Mouse (Mus musculus) thymus, postnatal 36 days (tissue): ENCODE measurements around the gene Hoxa5.
A peak's percentile ranks its signal among the peaks of the same experiment; 100 is the strongest.

Experiments used
- DNase-seq, 2 experiments: peaks; one replicate each; pipeline ENCODE4 v3.0.0; 2022; ENCODE audit warnings: mixed read lengths in 2 of 2

Gene Hoxa5

GRCm38 (mm10) chr6:52225612-52226568 lies 21.5 kb upstream of the Hoxa5 start:
- peak in 1 of 2 experiments; percentile 7 for DNase-seq

DNA sequence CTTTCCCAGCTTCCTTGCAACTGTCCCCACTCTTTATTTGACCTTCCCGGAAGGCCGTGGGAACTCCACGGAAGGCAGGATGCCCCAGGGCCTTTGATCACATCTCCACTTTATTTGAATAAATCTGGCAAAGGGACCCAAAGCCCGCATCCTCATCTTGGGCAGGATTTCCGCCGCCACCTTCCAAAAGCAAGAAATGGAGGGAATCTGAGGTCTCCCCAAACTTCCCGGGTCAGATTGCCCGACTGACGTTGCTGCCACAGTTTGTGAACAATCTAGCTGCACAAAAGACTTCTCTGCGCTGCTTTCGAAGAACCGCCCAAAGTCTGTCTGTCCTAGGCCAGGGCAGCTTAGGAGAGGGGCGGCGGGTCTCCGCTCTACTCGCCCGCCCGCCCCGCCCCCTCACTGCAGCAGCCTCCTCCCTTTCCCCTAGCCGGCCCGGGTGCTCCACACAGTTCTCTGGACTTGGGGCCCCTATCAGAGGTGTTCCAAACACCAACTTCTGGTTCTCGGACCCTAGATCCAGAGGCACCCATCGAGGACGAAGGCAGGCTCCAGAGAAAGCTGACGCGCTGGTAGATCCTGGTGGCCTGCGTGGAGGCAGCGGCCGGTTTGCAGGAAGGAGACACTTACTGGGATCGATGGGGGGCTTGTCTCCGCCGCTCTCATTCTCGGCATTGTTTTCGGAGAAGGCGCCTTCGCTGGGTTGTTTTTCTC lies 20.7 kb upstream of the Hoxa5 start:
- peak in 1 of 2 experiments; percentile 4 for DNase-seq

GRCm38 (mm10) chr6:52223939-52224760 lies 19.8 kb upstream of the Hoxa5 start:
- peak in 1 of 2 experiments; percentile 4 for DNase-seq

DNA sequence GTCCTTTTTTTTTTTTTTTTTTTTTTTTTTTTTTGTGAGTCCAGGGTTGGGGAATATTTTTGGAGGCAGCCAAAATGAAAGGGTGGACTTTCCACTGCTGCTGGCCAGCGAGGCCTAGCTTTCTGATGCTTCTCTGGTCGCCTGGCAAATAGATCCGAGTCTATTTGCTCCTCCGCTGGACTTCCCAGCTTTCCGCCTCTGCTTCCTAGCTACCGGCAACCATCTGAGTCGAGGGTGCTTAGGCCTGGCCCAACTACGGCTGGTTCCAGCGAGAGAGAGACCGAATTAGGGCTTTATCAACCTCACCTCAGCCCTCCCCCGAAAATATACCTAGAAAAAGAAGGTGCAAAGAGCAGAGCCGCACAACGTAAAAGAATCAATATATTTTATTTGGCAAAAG lies 18.3 kb upstream of the Hoxa5 start:
- DNase-seq: peak in 1 of 2 experiments; percentile 1

DNA sequence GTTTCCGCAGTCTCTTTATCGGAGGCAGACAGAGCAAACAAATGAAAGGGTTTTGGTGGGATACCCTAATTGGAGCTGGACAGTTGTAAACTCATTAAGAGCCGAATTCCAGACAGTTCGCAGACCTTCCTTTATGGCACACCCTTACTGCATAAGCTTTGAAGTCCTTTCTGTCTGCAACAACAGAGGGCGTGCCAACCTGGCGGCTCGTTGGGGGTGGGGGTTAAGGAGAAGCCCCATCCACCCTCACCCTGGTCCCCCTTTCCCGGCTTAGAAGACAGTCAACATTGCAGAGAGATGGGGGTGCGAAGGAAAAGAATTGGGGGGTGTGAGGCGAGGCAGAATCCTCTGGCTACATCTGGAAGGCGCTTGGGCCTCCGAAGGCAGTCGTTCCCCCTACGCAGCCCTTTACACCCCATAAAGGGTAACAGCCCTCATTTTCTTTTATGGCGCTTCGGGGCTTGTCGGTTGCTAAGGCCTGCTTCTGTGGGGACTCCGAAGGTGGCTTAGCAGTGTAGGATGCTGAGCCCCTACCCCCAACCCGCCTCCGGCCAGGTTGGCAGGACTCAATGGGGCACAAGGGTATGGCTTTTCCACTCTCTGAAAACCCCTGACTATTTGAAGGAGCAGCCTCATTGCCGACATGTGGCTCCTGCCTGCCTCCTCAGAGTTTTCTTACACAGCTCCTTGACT lies 17.8 kb upstream of the Hoxa5 start:
- peak in 1 of 2 experiments; percentile 31 for DNase-seq

DNA sequence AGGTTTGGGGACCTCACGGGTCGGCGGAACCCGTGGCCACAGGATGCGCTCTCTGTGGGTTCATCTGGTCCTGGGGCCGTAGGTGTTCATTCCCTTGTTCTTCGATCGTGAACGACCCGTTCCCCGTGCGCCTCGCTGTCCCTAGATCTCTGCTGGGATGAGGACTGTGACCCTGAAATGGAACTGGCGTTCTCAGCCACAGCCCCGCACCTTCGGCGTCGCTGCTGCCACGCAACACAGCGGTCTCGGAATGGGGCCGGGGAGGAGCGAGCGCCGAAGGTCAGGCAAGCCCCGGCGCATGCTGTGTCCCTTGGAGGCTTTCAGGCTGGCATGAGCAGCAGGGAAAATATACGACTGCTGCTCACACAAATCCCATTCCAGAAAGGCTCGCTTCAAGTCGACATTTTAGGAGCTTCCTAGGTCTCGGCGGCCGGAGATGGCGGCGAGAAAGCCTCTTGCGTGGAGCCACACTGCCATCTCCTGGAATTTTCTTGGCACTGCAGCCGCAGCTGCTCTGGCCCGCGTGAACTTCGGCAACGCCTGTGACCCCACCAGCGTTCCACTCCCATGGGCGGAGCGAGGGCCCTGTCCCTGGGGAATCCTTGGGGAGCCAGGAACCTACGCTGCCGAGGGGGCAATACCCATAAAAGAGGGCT lies 17.1 kb upstream of the Hoxa5 start, which contains the start of gene Hoxa7:
TSS of gene Hoxa7 (minus strand) at position 518 of the 656 bp plus-strand sequence.
- DNase-seq: peak; percentile 76 to 78

DNA sequence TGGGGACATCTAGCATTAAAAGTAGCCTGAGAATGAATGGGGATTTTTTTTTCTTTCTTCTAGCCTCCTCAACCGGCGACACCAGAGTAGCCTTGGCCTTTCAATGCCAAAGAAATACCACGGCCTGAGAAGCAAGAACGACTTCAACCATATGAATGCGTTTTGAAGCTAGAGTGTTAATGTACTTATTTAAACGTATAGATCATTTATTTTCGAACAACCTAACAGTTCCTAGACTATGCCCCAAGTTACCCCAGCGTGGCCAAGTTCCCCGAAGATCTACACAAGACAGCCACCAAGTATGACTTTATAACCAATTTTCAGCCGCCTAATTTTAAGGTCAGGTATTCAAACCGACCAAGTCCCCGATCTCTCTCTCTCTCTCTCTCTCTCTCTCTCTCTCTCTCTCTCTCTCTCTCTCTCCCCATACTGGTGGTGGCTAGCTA lies 16.5 kb upstream of the Hoxa5 start:
- DNase-seq: no peak

GRCm38 (mm10) chr6:52220003-52220864 lies 15.8 kb upstream of the Hoxa5 start:
- DNase-seq: no peak

GRCm38 (mm10) chr6:52219234-52219942 lies 15.0 kb upstream of the Hoxa5 start:
- no peak for DNase-seq

DNA sequence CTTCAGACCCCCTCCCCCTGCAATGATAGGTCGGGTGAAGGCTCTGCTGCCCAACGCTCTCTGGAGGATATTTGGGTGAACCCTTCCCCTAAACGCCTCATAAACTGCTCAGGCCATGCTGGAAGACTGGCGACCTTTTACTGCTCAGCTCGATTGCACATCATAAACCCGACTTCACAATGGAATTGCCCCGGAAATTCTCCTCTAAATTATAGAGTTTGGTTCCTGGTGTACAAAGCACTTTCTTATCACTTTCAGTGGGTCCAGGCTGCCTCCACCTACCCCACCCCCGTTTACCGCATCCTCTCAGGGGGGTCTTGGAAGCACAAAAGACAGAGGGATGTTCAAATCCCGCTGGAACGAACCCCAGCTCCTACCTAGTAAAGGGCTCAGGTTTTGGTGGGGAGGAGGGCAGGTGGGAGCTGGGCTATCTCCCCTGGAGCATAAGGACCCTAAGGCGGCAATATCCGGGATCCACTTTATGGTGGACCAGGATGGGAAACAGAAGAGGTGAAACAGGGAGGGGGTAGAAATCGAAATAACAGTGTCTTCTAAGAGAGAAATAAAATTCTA lies 14.3 kb upstream of the Hoxa5 start:
- DNase-seq: no peak

GRCm38 (mm10) chr6:52217895-52218642 lies 13.7 kb upstream of the Hoxa5 start:
- no peak for DNase-seq

DNA sequence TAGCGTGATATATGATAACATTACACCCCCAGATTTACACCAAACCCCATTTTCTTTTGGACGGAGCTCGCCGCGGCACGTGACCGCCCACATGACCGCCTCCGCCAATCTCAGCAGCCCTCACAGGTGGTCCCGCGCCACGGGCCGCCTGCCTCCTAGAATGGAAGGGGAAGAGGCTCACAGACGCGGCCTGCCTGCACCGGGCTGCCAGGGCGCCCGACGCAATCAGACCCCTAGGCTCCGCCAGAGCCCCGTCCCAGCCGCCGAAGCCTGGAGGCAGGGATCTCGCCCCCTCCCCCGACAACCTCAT lies 13.0 kb upstream of the Hoxa5 start:
- DNase-seq: peak; percentile 62 to 80

DNA sequence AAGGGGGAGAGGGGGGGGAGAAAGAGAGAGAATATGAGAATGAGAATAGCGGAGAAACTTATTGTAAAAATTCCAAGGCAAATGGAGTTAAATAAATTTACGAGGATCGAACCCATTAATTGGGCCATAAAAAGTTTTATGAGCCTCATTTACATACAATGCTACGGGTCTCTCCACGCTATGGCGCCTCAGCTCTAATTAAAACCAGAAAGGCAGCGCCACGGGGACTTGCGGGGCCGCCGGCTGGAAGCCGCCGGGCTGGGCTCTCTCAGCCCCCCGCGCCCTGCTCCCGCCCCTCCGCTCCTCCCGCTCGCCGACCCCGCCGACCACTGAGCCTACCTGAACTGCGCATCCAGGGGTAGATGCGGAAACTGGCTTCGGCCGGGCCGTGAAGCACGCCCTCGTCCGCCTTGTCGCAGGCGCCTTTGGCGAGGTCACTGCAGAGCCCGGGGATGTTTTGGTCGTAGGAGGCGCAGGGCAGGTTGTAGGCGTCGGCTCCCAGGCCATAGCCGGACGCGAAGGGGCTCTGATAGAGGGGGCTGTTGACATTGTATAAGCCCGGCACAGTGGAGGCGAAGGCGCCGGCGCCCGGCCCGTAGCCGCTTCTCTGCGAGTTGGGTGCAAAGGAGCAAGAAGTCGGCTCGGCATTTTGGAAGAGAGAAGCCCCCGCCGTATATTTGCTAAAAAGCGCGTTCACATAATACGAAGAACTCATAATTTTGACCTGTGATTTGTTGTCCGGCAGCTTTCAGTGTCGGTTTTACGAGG lies 12.5 kb upstream of the Hoxa5 start:
- DNase-seq: peak in 1 of 2 experiments; percentile 24

DNA sequence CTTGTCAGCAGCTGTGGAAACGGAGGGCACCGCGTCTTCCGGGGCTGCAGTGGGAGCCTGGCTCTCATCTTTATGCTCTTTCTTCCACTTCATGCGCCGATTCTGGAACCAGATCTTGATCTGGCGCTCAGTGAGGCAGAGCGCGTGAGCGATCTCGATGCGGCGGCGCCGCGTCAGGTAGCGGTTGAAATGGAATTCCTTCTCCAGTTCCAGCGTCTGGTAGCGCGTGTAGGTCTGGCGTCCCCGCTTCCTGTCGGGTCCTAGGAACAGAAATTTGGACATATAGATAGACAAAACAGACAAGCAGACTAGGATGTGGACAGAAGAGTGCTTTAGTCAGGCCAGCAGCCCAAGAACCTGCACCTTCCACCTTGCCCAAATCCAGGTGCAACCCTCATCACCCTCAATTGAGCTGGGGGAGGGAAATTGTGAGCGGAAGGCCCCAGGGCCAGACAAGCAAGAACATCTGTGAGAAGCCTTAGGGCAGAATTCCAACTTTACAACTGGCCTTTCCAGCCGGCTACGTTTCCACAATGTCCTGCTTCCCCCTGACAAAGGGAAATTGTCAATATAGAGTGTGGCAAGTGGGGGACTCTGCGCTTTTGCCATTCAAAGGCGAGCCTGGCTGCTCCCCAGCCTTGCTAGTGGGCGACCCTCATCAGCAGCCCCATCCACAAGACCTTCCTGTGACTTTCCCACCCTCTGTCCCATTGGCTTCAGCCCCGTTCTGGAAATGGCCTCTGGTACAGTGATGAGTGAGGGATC lies 11.6 kb upstream of the Hoxa5 start:
- DNase-seq: peak in 1 of 2 experiments; percentile 6

DNA sequence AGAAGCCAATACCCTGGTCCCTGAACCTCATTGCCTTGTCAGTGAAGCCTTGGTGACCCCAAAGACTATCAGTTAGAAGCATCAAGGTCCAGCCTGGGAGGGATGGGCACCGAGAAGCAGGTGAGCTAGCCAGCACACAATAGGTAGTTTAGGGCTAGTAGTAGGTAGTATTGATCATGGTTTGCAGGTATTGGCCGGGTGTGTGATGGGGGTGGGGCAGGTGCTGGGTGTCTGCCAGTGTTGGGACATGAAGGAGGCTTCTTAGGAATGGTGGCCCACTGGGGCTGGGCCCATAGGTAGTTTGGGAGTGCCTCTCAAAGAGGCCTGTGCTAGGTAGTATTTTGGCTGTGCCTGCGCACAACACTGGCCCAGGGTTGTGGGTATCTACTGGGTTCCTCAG lies 10.7 kb upstream of the Hoxa5 start:
- peak in 1 of 2 experiments; percentile 7 for DNase-seq

DNA sequence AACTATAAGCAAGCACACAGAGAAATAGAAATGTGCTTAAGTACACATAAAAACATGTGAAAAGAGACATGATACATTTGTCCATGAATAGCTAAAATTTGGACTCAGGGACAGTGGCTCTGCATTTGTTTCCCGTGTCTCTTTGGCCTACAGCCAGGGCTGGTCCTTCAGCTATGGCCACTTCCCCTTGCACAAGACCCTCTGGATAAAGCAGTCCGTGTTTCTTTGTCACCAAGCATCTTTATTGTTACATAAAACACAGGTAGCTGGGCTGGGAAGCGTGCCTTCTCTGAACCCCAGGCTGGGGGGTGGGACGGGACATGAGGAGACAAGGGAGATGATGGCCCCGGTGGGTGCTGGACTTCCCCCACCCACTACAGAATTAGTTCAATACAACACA lies 9.9 kb upstream of the Hoxa5 start:
- DNase-seq: no peak
